Mouse (Mus musculus) heart, adult 8-10 months (tissue): Measurements from ENCODE around the gene Loxl1. TPM values are rescaled to one million over a fixed set of nuclear protein-coding genes. Genes with fewer than 3 reads are reported as not detected.

Source experiments
- DNase-seq: peaks from one replicate; pipeline ENCODE4 v3.0.0; 2022; ENCODE audit warnings: low spot score
- total RNA-seq, 4 experiments: library from RNA; stranded (reverse); gene quantifications; 2 replicates each; pipeline ENCODE4 v1.2.4; 2022

The Loxl1 gene
- total RNA-seq = 10 to 100 TPM; 14.3 to 19.3 (median 16.6) TPM

- DNase-seq = peak; percentile 72
These were observed at the start of gene Loxl1 for GRCm38 (mm10) chr9:58312944-58313359. TSS of gene Loxl1 (minus strand) at chr9:58313186.

- DNase-seq = no peak
These were observed 49.0 kb upstream of the Loxl1 start for GRCm38 (mm10) chr9:58361956-58362355.

GRCm38 (mm10) chr9:58361373-58361772, 48.4 kb upstream of the Loxl1 start:
- DNase-seq = no peak

DNA sequence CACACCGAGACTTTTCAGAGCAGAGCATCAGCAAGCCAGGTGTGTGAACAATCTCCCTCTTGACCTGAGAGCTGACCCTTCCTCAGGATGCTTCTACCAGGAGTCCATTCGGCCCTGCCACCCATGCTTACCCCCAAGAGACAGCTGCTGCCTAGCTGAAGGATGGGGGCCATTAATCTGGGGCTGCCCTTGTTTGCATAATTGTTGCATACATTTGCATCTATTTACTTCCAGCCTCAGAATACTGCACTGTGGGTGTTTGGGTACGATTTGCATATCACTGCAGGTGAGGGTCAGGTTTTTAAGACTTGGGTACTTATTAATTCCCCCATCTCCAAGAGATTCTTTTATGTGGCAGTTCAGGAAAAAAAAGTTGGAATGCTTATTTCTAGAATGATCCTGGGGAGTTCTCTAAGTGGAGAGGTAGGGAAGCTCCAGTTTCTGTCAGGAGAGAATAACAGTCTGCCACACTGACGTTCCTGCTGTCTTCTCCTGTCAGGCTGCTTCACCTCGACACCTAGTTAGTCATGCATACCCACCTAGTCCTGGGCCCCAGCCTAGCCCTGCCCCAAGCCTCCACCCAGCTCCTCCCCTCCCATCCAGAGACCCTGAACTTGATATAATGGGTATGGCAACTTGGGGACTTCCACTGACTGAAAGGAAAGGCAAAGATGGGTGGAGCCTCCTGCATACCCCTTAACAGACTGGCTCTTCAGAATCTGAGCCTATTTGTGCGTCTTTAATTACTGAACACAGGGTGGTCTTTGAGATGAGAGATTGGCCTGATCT, 42.5 kb upstream of the Loxl1 start:
- no peak for DNase-seq

DNA sequence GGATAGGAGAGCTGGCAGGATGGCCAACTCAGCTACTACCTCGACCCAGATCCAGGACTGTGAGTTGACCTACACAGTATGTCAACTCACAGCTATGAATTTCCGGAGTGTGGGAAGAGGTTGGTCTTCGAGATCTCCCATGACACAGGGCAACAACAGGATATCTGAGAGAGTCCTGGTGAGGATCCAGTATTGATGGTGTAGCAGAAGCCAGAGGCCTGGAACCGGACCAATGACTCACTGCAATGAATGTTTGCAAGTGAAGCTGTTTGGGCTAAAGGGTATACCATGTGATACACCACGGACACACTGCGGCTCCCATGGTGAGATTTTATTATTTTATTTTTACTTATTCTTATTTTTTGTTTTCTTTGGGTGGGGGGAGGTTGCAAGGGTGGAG, 41.7 kb upstream of the Loxl1 start:
- DNase-seq = no peak

GRCm38 (mm10) chr9:58353224-58353623, 40.2 kb upstream of the Loxl1 start:
- no peak for DNase-seq

DNA sequence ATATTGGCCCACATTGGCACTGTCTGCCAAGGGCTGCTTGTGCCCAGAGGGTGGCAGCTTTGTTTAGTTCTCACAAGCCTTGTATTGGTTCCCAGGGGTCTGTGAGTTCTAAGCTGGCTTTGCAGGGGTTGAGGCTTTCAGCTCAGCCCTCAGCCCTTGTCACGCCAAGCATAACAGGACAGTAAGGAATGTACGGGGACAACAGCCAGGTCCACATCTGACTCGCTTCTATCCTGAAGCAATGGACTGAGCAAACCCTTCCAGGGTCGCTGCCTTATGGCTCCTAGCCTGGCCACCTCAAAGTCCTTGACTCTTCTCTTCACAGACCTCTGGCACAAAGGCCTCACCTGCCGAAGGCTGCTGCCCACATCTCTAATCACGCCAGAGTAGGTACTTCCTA, 34.8 kb upstream of the Loxl1 start:
- DNase-seq = no peak

DNA sequence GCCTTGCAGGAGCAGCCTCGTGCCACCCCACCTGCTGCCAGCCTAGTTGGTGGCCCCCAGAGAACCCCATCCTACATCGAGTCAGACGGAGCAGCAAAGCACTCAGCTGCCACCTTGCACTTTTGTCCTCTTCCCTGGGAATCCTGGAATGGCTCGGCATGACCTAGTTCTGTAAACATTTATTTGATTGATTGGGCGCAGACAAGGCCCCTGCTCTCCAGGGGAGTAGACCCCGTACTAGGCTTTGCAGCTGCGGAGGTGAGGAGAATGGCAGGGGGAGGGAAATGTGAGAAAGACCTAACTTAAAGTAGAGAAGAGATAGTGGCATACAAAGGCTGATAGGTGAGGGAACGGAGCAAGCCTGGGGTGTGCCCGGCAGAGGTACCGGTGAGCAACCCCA, 33.5 kb upstream of the Loxl1 start:
- no peak for DNase-seq

- no peak for DNase-seq
These were observed 33.0 kb upstream of the Loxl1 start for GRCm38 (mm10) chr9:58345963-58346362.

DNA sequence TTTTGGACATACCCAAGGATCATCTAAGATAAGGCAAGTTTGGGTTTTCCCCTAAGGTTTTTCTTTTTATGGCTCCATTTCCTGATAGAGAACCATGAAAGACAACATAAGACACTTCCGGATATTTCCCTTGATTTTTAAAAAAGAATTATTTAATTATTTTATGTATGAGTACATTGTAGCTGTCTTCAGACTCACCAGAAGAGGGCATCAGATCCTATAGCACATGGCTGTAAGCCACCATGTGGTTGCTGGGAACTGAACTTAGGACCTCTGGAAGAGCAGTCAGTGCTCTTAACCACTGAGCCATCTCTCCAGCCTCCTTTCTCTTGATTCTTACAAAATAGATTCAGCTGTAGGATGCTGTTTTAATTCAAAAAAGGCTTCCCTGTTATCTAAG, 28.8 kb upstream of the Loxl1 start:
- DNase-seq = no peak

- no peak for DNase-seq
These were observed 23.8 kb upstream of the Loxl1 start for GRCm38 (mm10) chr9:58336650-58337281.

DNA sequence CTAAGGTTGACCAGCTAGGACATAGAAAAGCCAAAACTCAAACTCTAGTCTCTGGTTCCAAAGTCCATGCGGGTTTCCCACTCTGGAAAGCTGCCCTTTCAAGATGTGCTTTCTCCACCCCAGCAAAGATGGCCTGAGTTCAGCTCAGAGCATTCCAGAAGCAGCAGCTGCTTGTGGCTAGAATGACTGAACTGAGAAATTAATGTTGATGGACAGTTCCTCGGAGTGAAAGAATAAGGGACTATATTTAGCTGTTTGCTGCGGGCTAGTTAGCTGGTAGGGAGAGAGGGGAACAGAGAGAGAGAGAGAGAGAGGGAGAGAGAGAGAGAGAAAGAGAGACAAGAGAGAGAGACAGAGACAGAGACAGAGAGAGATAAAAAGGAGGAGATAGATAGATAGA, 18.3 kb upstream of the Loxl1 start:
- no peak for DNase-seq

DNA sequence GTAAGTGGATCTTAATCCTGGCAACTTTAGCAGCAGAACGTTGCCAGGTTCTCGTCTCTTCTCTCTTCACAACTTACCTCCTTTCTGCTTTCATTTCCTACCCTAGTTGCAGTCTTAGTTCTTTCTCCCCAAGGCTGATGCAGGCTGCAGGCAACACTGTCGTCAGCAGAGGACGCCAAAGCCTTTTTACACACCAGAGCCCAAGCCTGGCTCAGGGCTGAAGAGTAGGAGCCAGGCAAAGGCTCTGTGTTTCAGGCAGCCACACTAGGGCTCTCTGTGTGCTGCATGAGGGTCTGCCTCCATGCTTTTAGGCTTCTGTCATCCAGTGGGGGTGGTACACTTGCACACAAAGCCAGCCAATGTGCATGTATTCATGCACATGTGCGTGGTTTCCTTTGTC, 17.3 kb upstream of the Loxl1 start:
- DNase-seq = no peak

DNA sequence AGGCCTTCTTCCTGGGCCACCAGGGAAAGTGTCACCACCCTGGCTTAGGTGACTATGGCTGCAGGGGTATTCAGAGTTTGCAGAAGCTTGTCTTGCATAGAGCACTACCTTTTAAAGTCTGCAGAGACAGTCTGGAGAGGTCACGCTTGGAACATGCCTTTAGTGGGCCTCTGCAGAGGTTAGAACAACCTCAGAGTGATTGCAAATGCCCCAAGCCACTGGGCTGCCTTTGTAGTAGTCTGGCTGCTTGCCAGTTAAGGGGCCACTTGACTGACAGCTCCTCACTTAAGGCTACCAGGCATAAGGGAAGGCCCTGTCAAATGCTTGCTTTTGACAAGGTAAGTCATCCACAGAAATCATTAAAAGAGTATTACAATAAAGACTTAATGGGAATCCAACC, 14.4 kb upstream of the Loxl1 start:
- DNase-seq = no peak

DNA sequence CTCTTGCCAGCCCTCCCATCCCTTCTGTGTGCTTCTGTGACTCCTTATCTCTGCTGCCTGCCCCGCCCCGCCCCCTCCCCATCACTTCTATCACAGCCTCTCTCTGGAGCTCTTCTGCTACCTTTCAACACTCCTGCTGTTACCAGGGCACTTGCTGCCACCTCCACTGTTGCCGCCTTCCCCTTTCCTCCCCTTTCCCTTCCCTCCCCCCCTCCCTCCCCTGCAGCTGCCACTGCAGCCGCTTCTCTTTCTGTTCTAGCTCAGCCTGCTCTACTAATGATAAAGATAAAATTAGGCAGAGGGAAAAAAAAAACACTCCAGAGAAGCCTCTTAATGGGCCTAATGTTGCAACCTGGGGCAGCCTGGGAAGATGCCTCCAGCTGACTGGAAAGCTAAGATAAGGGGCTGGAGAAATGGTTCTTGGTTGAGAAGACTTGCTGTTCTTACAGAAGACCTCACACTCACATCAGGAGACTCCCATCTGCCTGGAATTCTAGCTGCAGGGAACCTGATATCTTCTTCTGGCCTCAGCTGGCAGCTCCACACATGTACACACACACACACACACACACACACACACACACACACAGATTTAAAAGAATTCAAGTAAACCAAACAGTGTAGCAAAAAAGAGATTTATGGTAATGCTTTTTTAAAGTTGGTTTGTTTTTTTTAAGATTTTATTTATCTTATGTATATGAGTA, 13.6 kb upstream of the Loxl1 start:
- DNase-seq = no peak

DNA sequence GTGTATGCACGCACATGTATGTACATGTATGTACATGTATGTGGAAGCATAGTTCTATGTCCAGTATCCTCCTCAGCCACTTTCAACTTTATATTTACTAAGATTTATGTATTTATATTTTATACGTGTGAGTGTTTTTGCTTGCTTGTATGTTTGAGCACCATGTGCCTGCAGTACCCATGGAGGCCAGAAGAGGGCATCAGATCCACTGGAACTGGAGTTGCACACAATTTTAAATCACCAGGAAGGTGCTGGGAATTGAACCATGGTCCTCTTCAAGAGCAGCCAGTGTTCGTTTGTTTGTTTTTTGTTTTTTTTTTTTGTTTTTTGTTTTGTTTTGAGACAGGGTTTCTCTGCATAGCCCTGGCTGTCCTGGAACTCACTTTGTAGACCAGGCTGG, 8.7 kb upstream of the Loxl1 start:
- no peak for DNase-seq

DNA sequence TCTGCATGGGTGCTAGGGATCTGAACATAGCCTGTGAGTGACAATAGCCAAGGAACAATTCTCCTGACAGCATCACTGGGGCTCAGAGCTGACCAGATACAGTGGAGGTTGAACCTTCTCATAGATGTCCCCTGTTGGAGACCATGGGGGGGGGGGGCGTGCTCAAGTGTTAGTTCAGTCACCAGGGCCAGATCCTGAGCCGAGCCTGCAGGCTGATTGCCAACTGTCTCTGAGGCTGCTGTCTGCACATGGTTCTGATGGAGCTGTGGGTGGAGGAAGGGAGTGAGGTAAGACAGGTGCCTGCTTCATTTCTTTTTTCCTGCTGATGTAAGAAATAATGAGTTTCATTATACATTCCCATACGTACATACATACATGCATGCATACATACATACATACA, 5.3 kb upstream of the Loxl1 start:
- no peak for DNase-seq

DNA sequence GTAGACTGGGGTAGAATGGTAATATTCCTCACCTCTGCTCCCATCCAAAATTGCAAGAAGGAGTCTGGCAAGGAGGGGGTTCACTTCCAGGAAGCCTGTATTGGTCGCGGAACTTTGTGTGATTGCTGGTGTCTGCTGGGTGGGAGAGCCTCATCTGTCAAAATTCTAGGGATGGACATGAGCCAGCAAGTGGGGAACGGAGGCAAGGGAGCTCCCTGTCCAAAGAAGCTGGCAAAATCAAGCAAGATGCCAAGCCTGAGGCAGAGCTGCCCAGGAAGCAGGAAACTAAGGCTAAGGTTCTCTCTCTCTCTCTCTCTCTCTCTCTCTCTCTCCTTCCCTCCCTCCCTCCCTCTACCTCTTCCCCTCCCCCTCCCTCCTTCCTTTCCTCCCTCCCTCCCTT, 4.4 kb upstream of the Loxl1 start:
- DNase-seq = no peak

DNA sequence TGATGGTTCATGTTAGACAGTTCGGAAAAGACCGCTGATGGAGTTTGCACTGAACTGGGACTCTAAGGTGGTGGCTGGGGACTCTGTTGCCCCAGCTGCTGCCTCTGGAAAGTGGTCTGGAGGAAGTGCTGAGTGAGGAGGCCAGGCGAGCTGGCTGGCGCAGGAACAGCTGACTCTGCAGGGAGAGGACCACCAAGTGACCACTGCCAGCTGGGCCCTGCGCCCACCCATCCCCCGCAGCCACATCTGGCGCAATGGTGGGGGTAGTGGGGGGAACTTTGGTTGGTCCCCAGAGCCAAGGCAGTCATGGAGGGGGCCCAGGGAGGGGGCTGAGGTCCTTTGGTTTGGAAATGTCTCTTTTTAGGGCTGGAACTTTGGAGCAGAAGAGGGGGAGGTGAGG, 3.8 kb upstream of the Loxl1 start:
- DNase-seq = no peak

GRCm38 (mm10) chr9:58315850-58316249, 2.9 kb upstream of the Loxl1 start:
- no peak for DNase-seq

- no peak for DNase-seq
These were observed 1.8 kb upstream of the Loxl1 start for GRCm38 (mm10) chr9:58314682-58315360.

- DNase-seq = no peak
These were observed 616 bp downstream of the Loxl1 start for GRCm38 (mm10) chr9:58312196-58312943.
